Mouse (Mus musculus) liver, embryonic 15.5 days (tissue): ENCODE results near the gene Tmem107. TPM values are rescaled to one million over a fixed set of nuclear protein-coding genes. Genes with fewer than 3 reads are reported as not detected.

Experiments used
- ATAC-seq: fragments of 200-750 bp; cut with Nextera tagmentation; 2 replicates; pipeline ENCODE4 v1.8.0; 2017; ENCODE audit warnings: moderate number of reproducible peaks, mild to moderate bottlenecking, moderate library complexity; ENCODE audit not compliant: insufficient read depth
- H3K27ac ChIP-seq: fragments of 300-500 bp; sonication (generic); replicated peaks from 2 replicates; pipeline ENCODE4 v1.5.1; 2015; ENCODE audit warnings: mild to moderate bottlenecking, inconsistent platforms
- H3K27me3 ChIP-seq: fragments of 300-500 bp; sonication (generic); 2 replicates; pipeline ENCODE4 v1.6.1; 2015; ENCODE audit warnings: mild to moderate bottlenecking, inconsistent platforms
- H3K36me3 ChIP-seq: fragments of 300-500 bp; sonication (generic); replicated peaks from 2 replicates; pipeline ENCODE4 v1.6.1; 2015; ENCODE audit warnings: moderate library complexity, mild to moderate bottlenecking, inconsistent platforms
- H3K4me1 ChIP-seq: fragments of 300-500 bp; sonication (generic); replicated peaks from 2 replicates; pipeline ENCODE4 v1.6.1; 2015; ENCODE audit warnings: inconsistent platforms
- H3K4me2 ChIP-seq: fragments of 300-500 bp; sonication (generic); 2 replicates; pipeline ENCODE4 v1.6.1; 2015; ENCODE audit warnings: moderate library complexity, mild to moderate bottlenecking, inconsistent platforms
- H3K4me3 ChIP-seq: fragments of 300-500 bp; sonication (generic); replicated peaks from 2 replicates; pipeline ENCODE4 v1.5.1; 2015; ENCODE audit warnings: mild to moderate bottlenecking, inconsistent platforms
- H3K9ac ChIP-seq: fragments of 300-500 bp; sonication (generic); 2 replicates; pipeline ENCODE4 v1.6.1; 2015; ENCODE audit warnings: moderate library complexity, mild to moderate bottlenecking, inconsistent platforms
- H3K9me3 ChIP-seq: fragments of 300-500 bp; sonication (generic); replicated peaks from 2 replicates; pipeline ENCODE4 v1.6.1; 2016; ENCODE audit warnings: inconsistent platforms
- WGBS: fragments of 180-500 bp; shearing (Covaris S2); methylation state at CpG from one replicate; pipeline ENCODE4 v1.1.7; 2015; ENCODE audit warnings: mixed read lengths; ENCODE audit not compliant: insufficient replicate concordance; 5-methylcytosine and 5-hydroxymethylcytosine counted together
- polyA plus RNA-seq: library from polyadenylated mRNA; unstranded; fragments of >200 nt; fragmentation: Nextera tagmentation; extraction: Ambion mirVana; gene quantifications from 2 replicates; pipeline ENCODE4 v1.2.1, GENCODE M21; 2015

Tmem107 gene
- polyA plus RNA-seq, 1 experiment from 2014 or later: 21.6 TPM

DNA sequence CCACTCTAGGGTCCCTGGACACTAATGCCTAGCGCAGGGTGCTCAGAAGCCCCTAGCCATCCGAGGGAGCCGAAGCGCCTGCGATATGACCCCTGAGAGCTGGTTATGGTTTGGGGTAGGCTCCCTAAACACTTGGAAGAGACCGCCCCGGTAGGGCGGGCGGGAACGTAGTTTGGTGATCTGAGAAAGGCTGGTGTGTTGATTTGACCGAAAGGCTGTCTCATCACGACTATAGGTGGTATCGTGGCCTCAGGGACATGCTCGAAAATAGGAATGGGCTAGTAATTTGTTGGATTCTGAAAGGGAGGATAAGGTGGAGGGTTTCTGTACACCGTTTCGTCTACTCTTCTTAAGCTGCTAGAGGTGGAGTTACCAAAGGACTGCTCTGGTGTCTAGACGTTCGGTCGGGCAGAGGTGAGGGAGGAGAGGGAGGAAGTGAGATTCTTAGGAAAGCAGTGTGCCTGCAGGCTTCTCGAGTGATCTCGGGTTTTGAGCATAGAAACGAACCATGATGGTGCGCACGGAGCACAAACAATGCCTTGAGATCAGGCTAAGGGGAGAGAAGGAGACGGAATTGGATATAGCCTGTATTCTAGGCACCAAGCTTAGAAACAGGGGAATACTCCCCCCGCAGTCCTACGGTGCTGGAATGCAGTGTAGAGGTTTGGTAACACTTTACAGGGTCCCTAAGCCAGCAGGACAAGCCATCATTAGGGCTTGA lies 25.1 kb downstream of the Tmem107 start:
- H3K4me1 ChIP-seq: peaks cover 90% of the 10 kb centered on the region

GRCm38 (mm10) chr11:69096360-69096986 lies 25.9 kb downstream of the Tmem107 start:
- Histone ChIP-seq H3K36me3 (peaks cover 25% of the 10 kb centered on the region), H3K27me3 (no peaks in the 10 kb centered on the region), H3K4me1 (peaks cover 87% of the 10 kb centered on the region), H3K4me3 (peak overlapping the region; percentile 67), H3K4me2 (peak overlapping the region; percentile 94), H3K9me3 (no peaks in the 10 kb centered on the region), H3K9ac (peak overlapping the region; percentile 77), H3K27ac (peak overlapping the region; percentile 94)
- ATAC-seq: no peak
- 16% methylated on average over 9 of the region's 9 CpGs for WGBS

More for the DNA sequence above, 25.1 kb downstream of the Tmem107 start:
- no peaks in the 10 kb centered on the region for H3K9me3 ChIP-seq
- ATAC-seq: no peak
- H3K9ac ChIP-seq: peak overlapping the region; percentile 77
- peak overlapping the region; percentile 94 for H3K27ac ChIP-seq
- WGBS: 1% methylated on average over 27 of the region's 27 CpGs
- H3K36me3 ChIP-seq: peaks cover 25% of the 10 kb centered on the region
- H3K4me2 ChIP-seq: peak overlapping the region; percentile 94
- peak overlapping the region; percentile 67 for H3K4me3 ChIP-seq
- H3K27me3 ChIP-seq: no peaks in the 10 kb centered on the region

DNA sequence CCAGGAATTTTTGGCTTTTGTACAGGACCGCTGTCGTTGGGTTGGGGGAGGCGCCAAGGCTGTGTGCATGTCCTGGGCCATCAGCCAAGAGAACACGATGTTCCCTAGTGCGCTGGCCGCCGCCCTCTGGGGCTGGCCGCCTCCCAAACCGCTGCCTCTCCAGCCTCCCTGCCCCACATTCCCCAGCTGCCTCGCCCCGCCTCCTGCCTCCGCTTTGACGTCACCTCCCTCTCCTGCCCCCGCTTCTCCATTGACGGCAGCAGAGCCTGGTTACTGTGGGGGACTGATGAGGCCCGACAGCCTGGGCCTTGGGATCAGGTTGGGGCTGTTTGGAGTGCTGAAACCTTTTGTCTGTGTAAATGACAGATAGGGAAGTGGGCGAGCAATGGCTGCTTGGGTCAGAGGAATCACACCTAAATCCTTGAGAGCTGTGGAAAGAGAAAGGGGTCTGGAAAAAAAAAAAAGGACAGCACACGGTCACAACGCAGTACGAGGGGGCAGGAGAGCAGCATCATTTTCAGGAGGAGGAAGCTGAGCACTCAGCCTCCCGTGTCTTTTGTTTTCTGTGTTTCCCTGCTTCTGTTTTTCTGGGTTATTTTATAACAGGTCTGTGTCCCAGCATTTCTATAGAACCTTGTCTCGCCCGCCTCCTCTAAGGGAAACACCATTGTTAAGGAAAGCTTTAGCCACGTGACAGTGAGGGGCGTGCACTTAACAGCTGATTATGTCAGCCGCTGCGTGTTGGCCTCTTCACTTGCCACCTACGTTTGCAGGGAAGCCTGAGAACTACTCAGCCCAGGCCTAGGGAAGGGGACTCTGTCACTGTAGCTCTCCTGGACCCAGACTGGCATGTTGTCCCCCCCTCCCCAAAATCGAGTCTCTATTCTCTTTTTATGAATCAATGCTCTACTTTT lies 26.6 kb downstream of the Tmem107 start:
- peaks cover 25% of the 10 kb centered on the region for H3K36me3 ChIP-seq
- no peaks in the 10 kb centered on the region for H3K9me3 ChIP-seq
- H3K27ac ChIP-seq: peak overlapping the region; percentile 94
- peak overlapping the region; percentile 94 for H3K4me2 ChIP-seq
- H3K4me3 ChIP-seq: peak overlapping the region; percentile 67
- 2% methylated on average over 29 of the region's 29 CpGs for WGBS
- peak; percentile 40 for ATAC-seq
- H3K27me3 ChIP-seq: no peaks in the 10 kb centered on the region
- peak overlapping the region; percentile 77 for H3K9ac ChIP-seq
- H3K4me1 ChIP-seq: peaks cover 81% of the 10 kb centered on the region

GRCm38 (mm10) chr11:69098039-69098761 lies 27.6 kb downstream of the Tmem107 start:
- Histone ChIP-seq H3K4me1 (peaks cover 74% of the 10 kb centered on the region), H3K4me3 (peak overlapping the region; percentile 67), H3K9me3 (no peaks in the 10 kb centered on the region), H3K9ac (peak overlapping the region; percentile 19; the same call in 1 of the 2 replicates), H3K4me2 (peak overlapping the region; percentile 94), H3K27ac (peak overlapping the region; percentile 94), H3K36me3 (peaks cover 29% of the 10 kb centered on the region), H3K27me3 (no peaks in the 10 kb centered on the region)
- 30% methylated on average over 8 of the region's 8 CpGs for WGBS
- no peak for ATAC-seq

- H3K36me3 ChIP-seq: peaks cover 35% of the 10 kb centered on the region
- peak overlapping the region; percentile 67 for H3K4me3 ChIP-seq
- H3K9me3 ChIP-seq: no peaks in the 10 kb centered on the region
- peak overlapping the region; percentile 70 for H3K9ac ChIP-seq
- no peaks in the 10 kb centered on the region for H3K27me3 ChIP-seq
- H3K27ac ChIP-seq: peak overlapping the region; percentile 94
- H3K4me2 ChIP-seq: peak overlapping the region; percentile 94
- peak; percentile 34 for ATAC-seq
- WGBS: under 1% methylated on average over 19 of the region's 19 CpGs
- peaks cover 72% of the 10 kb centered on the region for H3K4me1 ChIP-seq
Measured at GRCm38 (mm10) chr11:69098762-69099091, 28.1 kb downstream of the Tmem107 start.

- H3K36me3 ChIP-seq: peaks cover 41% of the 10 kb centered on the region
- no peak for ATAC-seq
- under 1% methylated on average over 22 of the region's 22 CpGs for WGBS
- peak overlapping the region; percentile 70 for H3K9ac ChIP-seq
- peak overlapping the region; percentile 94 for H3K27ac ChIP-seq
- H3K27me3 ChIP-seq: no peaks in the 10 kb centered on the region
- peak overlapping the region; percentile 94 for H3K4me2 ChIP-seq
- H3K4me3 ChIP-seq: peak overlapping the region; percentile 67
- peaks cover 66% of the 10 kb centered on the region for H3K4me1 ChIP-seq
- H3K9me3 ChIP-seq: no peaks in the 10 kb centered on the region
Measured at GRCm38 (mm10) chr11:69099177-69099914, 28.7 kb downstream of the Tmem107 start.

DNA sequence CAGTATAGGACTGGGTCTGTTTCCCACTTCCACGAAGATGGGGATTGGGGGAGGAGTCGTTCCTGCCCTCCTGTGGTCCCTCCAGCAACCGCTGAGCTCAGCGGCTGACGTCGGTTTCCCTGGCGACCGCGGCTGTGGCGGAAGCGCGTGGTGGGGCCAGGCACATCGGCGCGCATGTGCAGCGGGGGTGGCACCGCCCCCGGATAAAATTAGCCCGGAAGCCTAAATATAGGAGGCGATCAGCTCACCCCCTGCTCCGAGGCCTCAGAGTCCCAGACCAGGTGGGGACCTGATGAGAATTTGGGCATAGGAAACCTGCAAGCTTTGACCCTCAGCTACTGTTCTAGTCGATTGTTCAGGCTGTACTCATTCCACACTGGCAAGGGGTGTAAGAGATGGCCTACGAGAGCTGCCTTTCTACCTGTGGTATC lies 29.3 kb downstream of the Tmem107 start:
- Histone ChIP-seq H3K27ac (peak overlapping the region; percentile 94), H3K9ac (peak overlapping the region; percentile 70), H3K4me1 (peaks cover 62% of the 10 kb centered on the region), H3K36me3 (peaks cover 47% of the 10 kb centered on the region), H3K27me3 (no peaks in the 10 kb centered on the region), H3K9me3 (no peaks in the 10 kb centered on the region), H3K4me3 (peak overlapping the region; percentile 67), H3K4me2 (peak overlapping the region; percentile 94)
- WGBS: 1% methylated on average over 23 of the region's 23 CpGs
- no peak for ATAC-seq

DNA sequence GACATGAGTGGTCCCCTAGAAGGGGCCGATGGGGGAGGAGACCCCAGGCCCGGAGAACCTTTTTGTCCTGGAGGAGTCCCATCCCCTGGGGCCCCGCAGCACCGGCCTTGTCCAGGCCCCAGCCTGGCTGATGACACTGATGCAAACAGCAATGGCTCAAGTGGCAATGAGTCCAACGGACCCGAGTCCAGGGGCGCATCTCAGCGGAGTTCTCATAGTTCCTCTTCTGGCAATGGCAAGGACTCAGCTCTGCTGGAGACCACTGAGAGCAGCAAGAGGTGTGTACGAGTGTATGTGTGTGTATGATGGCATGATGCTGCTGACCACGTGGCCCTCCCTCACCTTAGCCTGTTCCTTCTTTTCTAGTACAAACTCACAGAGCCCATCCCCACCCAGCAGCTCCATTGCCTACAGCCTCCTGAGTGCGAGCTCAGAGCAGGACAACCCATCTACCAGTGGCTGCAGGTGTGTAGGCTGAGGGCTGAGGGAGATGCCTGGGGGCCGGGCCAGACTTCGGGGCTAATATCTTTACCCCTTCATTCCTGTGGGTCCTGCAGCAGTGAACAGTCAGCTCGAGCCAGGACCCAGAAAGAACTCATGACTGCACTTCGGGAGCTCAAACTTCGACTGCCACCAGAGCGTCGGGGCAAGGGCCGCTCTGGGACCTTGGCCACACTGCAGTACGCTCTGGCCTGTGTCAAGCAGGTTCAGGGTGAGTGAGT lies 30.2 kb downstream of the Tmem107 start:
- Histone ChIP-seq H3K4me3 (peak overlapping the region; percentile 67; the same call in 1 of the 2 replicates), H3K4me1 (peaks cover 54% of the 10 kb centered on the region), H3K9me3 (no peaks in the 10 kb centered on the region), H3K4me2 (peak overlapping the region; percentile 94), H3K9ac (peak overlapping the region; percentile 70; the same call in 1 of the 2 replicates), H3K27ac (peak overlapping the region; percentile 94; the same call in 1 of the 2 replicates), H3K27me3 (no peaks in the 10 kb centered on the region), H3K36me3 (peaks cover 55% of the 10 kb centered on the region)
- no peak for ATAC-seq
- 77% methylated on average over 20 of the region's 20 CpGs for WGBS

DNA sequence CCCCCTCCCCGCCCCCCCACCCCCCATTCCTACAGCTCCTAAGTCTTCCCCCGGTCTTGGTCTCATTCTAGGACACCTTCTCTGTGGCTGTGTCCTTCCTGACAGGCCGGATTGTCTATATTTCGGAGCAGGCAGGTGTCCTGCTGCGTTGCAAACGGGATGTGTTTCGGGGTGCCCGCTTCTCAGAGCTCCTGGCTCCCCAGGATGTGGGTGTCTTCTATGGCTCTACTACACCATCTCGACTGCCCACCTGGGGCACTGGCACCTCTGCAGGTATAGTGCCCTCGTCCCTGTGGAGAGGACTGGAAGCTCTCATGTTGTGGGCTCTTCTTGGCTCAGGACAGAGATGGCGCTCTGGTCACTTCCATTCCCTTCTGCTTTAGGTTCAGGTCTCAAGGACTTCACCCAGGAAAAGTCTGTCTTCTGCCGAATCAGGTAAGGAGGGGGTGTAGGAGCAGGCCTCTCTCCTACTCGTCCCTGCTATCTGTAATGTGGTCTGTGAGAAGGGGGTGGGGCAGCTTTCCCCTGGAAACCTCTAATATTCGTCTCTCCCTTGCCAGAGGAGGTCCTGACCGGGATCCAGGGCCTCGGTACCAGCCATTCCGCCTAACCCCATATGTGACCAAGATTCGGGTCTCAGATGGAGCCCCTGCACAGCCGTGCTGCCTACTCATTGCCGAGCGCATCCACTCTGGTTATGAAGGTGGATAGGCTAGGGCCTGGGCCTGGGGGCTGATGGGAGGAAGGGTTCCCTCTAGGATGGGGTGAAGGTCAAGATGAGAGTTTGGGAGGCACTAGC lies 31.2 kb downstream of the Tmem107 start:
- Histone ChIP-seq H3K27me3 (no peaks in the 10 kb centered on the region), H3K36me3 (peaks cover 65% of the 10 kb centered on the region), H3K9ac (no peak overlapping the region), H3K4me2 (no peak overlapping the region), H3K4me3 (no peak overlapping the region), H3K27ac (no peak overlapping the region), H3K9me3 (no peaks in the 10 kb centered on the region), H3K4me1 (peaks cover 44% of the 10 kb centered on the region)
- 88% methylated on average over 20 of the region's 21 CpGs for WGBS
- ATAC-seq: no peak
